Mouse (Mus musculus): ENCODE results near the gene Obox8. TPM values are rescaled to one million over a fixed set of nuclear protein-coding genes. Genes with fewer than 3 reads are reported as not detected.

The Obox8 gene
- not detected for total RNA-seq (2021)

- no peak for DNase-seq
- intact Hi-C loops (cut with DNase I) = no loop called here
These were observed at the start of gene Obox8 for GRCm38 (mm10) chr7:14333457-14333856. TSS of gene Obox8 (minus strand) at chr7:14333557.

GRCm38 (mm10) chr7:14317209-14317608, 16.1 kb downstream of the Obox8 start:
- intact Hi-C loops (cut with DNase I) = loop anchor here (5.0 kb wide), 1 partner anchor 1030 kb away; no protein-coding TSS in a partner anchor

GRCm38 (mm10) chr7:14308671-14309070, 24.7 kb downstream of the Obox8 start:
- intact Hi-C loops (cut with DNase I) = no loop called here

More at GRCm38 (mm10) chr7:14317209-14317608, 16.1 kb downstream of the Obox8 start:
- DNase-seq = peak; percentile 1 to 3

GRCm38 (mm10) chr7:14307571-14307970, 25.8 kb downstream of the Obox8 start:
- DNase-seq = no peak
- intact Hi-C loops (cut with DNase I) = no loop called here

More at GRCm38 (mm10) chr7:14308671-14309070, 24.7 kb downstream of the Obox8 start:
- no peak for DNase-seq

Other genes starting within 250 kb of the Obox8 start
- not detected for gene Sult2a3, start 210.5 kb downstream of the Obox8 start, total RNA-seq (2021)
- gene Sult2a6, start 78.7 kb downstream of the Obox8 start, total RNA-seq (2021) = not detected
- not detected for gene Sult2a8, start 113.2 kb upstream of the Obox8 start, total RNA-seq (2021)
- gene Sult2a7, start 160.7 kb upstream of the Obox8 start, total RNA-seq (2021) = not detected
- gene Vmn1r90, start 229.9 kb upstream of the Obox8 start, total RNA-seq (2021) = under 1 TPM; 0.05 TPM

Data from heart, postnatal 10 days (tissue).